In the genomic region with DNA sequence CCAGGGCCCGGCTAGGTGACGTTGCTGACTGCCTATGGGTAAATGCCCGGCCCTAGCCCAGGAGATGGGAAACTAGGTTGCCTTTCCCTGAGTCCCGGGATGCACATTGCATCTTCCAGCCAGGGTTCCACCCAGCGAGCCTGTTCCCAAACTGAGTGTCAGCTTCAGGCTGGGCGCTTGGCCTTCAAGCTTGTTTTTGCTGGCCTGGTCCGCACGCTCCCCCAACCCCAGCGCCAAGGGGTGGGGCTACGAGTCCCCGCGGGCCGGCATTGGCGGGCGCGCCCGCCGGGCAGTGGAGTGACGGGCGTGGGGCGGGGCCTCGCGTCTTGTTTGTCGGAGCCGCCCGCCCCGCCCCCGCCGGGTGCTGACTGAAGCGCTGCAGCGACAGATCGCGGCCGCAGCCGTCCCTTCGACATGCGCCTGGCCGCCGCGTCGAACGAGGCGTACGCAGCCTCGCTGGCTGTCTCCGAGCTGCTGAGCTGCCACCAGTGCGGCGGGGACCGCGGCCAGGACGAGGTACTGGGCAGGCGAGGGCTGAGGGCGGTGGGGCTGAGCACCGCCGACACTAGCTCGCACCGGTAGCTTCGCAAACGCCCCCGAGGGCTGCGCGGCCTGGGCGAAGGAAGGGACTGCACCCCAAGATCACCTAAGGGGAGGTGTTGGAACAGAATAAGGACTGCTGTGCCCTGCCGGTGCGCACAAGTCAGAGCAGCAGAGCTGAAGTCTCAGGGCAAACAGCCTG, we compare ENCODE assay signal across 8 mouse cellular contexts.
DNase-seq lines count a peak whose midpoint lies in the region; ATAC-seq and TF ChIP-seq lines count a peak whose summit lies in the region.

No protein-coding gene starts in this region.

- 0 out of 2 replicates have a peak, but pooled peaks have one; percentile 1 for TF ChIP-seq CTCF in liver, adult 2 months (IDR thresholded peaks at IDR 0.05; ENCODE audit: low read depth, low read length)

- H3K4me2 ChIP-seq in heart, embryonic 12.5 days = peak overlapping the region; percentile 82
- peak overlapping the region; percentile 68 for H3K4me2 ChIP-seq in kidney, embryonic 16.5 days (replicated peaks; ENCODE audit: low read depth, low read length)

- H3K79me2 ChIP-seq in liver, adult 2 months (ENCODE audit: control insufficient read depth, insufficient read depth, low read length) = peaks cover 12% of the 10 kb centered on the region; the same call in 1 of the 2 replicates

- H3K4me1 ChIP-seq in erythroblast, embryonic 14.5 days (ENCODE audit: control insufficient read depth) = peaks cover 38% of the 10 kb centered on the region
- peaks cover 26% of the 10 kb centered on the region for H3K4me1 ChIP-seq in heart, embryonic 12.5 days (replicated peaks)
- peaks cover 15% of the 10 kb centered on the region for H3K4me1 ChIP-seq in kidney, embryonic 16.5 days (ENCODE audit: insufficient read depth, low read length)
- H3K4me1 ChIP-seq in liver, adult 2 months (ENCODE audit: control insufficient read depth, insufficient read depth, low read length) = 0 out of 2 replicates have a peak, but pooled peaks cover 4% of the 10 kb centered on the region

- TF ChIP-seq POLR2A in liver, adult 2 months (IDR thresholded peaks at IDR 0.05; ENCODE audit: extremely low read depth, insufficient read depth, low read length) = peak; percentile 88

- DNase-seq in CD4-positive, CD25-positive, alpha-beta regulatory T cell, adult 2 months (ENCODE audit: low read depth, low spot score) = peak; percentile 96
- DNase-seq in brain, embryonic 18.5 days (ENCODE audit: low read depth, low spot score) = peak; percentile 84
- DNase-seq in liver, adult 2 months (ENCODE audit: extremely low read depth, low read depth, low spot score) = peak; percentile 81
- peak; percentile 94 for DNase-seq in spleen, postnatal 36 days (ENCODE audit: low spot score in 2 of 2)

- peak overlapping the region; percentile 79 for H3K4me3 ChIP-seq in erythroblast, embryonic 14.5 days (replicated peaks)
- peak overlapping the region; percentile 83 for H3K4me3 ChIP-seq in heart, embryonic 12.5 days
- H3K4me3 ChIP-seq in kidney, embryonic 16.5 days (ENCODE audit: low read length) = peak overlapping the region; percentile 72
- H3K4me3 ChIP-seq in liver, adult 2 months (ENCODE audit: insufficient read depth, low read depth, low read length) = peak overlapping the region; percentile 87

- H3K36me3 ChIP-seq in erythroblast, embryonic 14.5 days (ENCODE audit: control insufficient read depth) = peaks cover 11% of the 10 kb centered on the region
- H3K36me3 ChIP-seq in heart, embryonic 12.5 days = no peaks in the 10 kb centered on the region
- no peaks in the 10 kb centered on the region for H3K36me3 ChIP-seq in kidney, embryonic 16.5 days (ENCODE audit: insufficient read depth, low read length)
- H3K36me3 ChIP-seq in liver, adult 2 months (ENCODE audit: control insufficient read depth, insufficient read depth, low read length) = no peaks in the 10 kb centered on the region

- H3K27ac ChIP-seq in heart, embryonic 12.5 days (ENCODE audit: poor library complexity, severe bottlenecking) = peak overlapping the region; percentile 99
- H3K27ac ChIP-seq in kidney, embryonic 16.5 days (ENCODE audit: low read length) = peak overlapping the region; percentile 92
- peak overlapping the region; percentile 88 for H3K27ac ChIP-seq in liver, adult 2 months (replicated peaks; ENCODE audit: insufficient read depth, low read depth, low read length)

- under 1% methylated on average over 65 of the region's 65 CpGs for WGBS in heart, embryonic 12.5 days
- 1% methylated on average over 61 of the region's 65 CpGs for WGBS in kidney, embryonic 16.5 days
- WGBS in liver, adult 2 months = under 1% methylated on average over 63 of the region's 65 CpGs

- H3K27me3 ChIP-seq in erythroblast, embryonic 14.5 days (ENCODE audit: control insufficient read depth) = no peaks in the 10 kb centered on the region
- H3K27me3 ChIP-seq in heart, embryonic 12.5 days (replicated peaks) = no peaks in the 10 kb centered on the region
- H3K27me3 ChIP-seq in kidney, embryonic 16.5 days (ENCODE audit: insufficient read depth, low read length) = no peaks in the 10 kb centered on the region
- no peaks in the 10 kb centered on the region for H3K27me3 ChIP-seq in liver, adult 2 months (ENCODE audit: control insufficient read depth, insufficient read depth, low read length)

- H3K9me3 ChIP-seq in erythroblast, embryonic 14.5 days (ENCODE audit: control insufficient read depth, low read length) = no peaks in the 10 kb centered on the region
- no peaks in the 10 kb centered on the region for H3K9me3 ChIP-seq in heart, embryonic 12.5 days (replicated peaks)
- no peaks in the 10 kb centered on the region for H3K9me3 ChIP-seq in kidney, embryonic 16.5 days (ENCODE audit: low read length)

- H3K9ac ChIP-seq in heart, embryonic 12.5 days = peak overlapping the region; percentile 94
- H3K9ac ChIP-seq in kidney, embryonic 16.5 days (replicated peaks; ENCODE audit: low read length) = peak overlapping the region; percentile 83
- H3K9ac ChIP-seq in liver, adult 2 months (ENCODE audit: low read depth, low read length) = peak overlapping the region; percentile 97

- peak; percentile 99 for ATAC-seq in heart, embryonic 12.5 days (ENCODE audit: insufficient number of reproducible peaks, low FRiP score)
- ATAC-seq in kidney, embryonic 16.5 days (ENCODE audit: low FRiP score, low TSS enrichment) = peak; percentile 98
- peak; percentile 71 for ATAC-seq in monocyte, adult 5-6 weeks (replicated peaks; ENCODE audit: insufficient number of reproducible peaks, low FRiP score, low TSS enrichment, poor library complexity, severe bottlenecking)

Comparison
In these comparisons a context has a peak if more than half of its experiments do, and no peak if none do; other contexts are left out.
1. Peak in every context shown above with its lines: DNase-seq, ATAC-seq, H3K4me3 ChIP-seq and H3K27ac ChIP-seq.